Mouse (Mus musculus): ENCODE results near the gene Olfr531.

DNA sequence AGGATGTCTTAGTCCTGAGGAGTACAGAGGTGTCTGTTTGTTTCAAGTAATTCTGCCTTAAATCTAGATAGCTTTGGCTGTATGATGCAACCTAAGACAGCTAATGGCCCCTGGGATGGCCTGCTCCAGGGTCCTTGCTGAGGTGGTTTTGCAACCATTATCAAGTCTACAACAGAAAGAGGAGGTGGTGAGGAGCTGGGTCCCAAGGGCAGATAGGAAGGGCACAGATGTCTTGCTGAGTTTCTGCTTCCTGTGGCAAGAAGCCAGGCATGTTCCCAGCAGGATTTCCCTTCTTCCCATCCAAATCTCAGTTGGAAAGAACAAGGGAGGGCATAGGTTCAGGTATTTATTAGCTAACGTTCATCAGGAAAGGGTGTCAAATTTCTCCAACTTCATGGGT lies 26.5 kb downstream of the Olfr531 start, which contains the start of gene Olfr530:
- TF ChIP-seq CTCF (IDR thresholded peaks at IDR 0.05; ENCODE audit: low read depth) (no peak), EP300 (IDR thresholded peaks at IDR 0.05; ENCODE audit: low read depth) (no peak)
